Mouse (Mus musculus) limb, embryonic 14.5 days (tissue): ENCODE measurements around the gene Chmp5. TPM values are rescaled to one million over a fixed set of nuclear protein-coding genes. Genes with fewer than 3 reads are reported as not detected.

Experiments used
- ATAC-seq: fragments of 200-750 bp; cut with Nextera tagmentation; 2 replicates; pipeline ENCODE4 v1.8.0; 2017; ENCODE audit warnings: low read depth, moderate number of reproducible peaks, moderate TSS enrichment; ENCODE audit not compliant: low FRiP score
- DNase-seq: peaks from one replicate; pipeline ENCODE4 v3.0.0-alpha.2; 2015; ENCODE audit warnings: low spot score
- H3K27ac ChIP-seq: fragments of 300-500 bp; sonication (generic); replicated peaks from 2 replicates; pipeline ENCODE4 v1.5.1; 2014; ENCODE audit warnings: low read depth, mild to moderate bottlenecking, low read length, moderate library complexity, mixed read lengths
- H3K27me3 ChIP-seq: fragments of 300-500 bp; sonication (generic); 2 replicates; pipeline ENCODE4 v1.6.1; 2014; ENCODE audit warnings: low read length, mixed read lengths; ENCODE audit not compliant: control insufficient read depth, insufficient read depth
- H3K36me3 ChIP-seq: fragments of 300-500 bp; sonication (generic); 2 replicates; pipeline ENCODE4 v1.6.1; 2014; ENCODE audit warnings: mild to moderate bottlenecking, low read length, moderate library complexity, mixed read lengths; ENCODE audit not compliant: control insufficient read depth, insufficient read depth
- H3K4me1 ChIP-seq: fragments of 300-500 bp; sonication (generic); 2 replicates; pipeline ENCODE4 v1.6.1; 2014; ENCODE audit warnings: antibody characterized with exemption, low read length, mixed read lengths; ENCODE audit not compliant: control insufficient read depth, insufficient read depth
- H3K4me2 ChIP-seq: fragments of 300-500 bp; sonication (generic); replicated peaks from 2 replicates; pipeline ENCODE4 v1.6.1; 2014; ENCODE audit warnings: low read depth, mild to moderate bottlenecking, low read length, moderate library complexity; ENCODE audit not compliant: severe bottlenecking
- H3K4me3 ChIP-seq: fragments of 300-500 bp; sonication (generic); replicated peaks from 2 replicates; pipeline ENCODE4 v1.5.1; 2014; ENCODE audit warnings: low read length
- H3K9ac ChIP-seq: fragments of 300-500 bp; sonication (generic); 2 replicates; pipeline ENCODE4 v1.6.1; 2014; ENCODE audit warnings: mild to moderate bottlenecking, low read depth, low read length, moderate library complexity; ENCODE audit not compliant: severe bottlenecking
- H3K9me3 ChIP-seq: fragments of 300-500 bp; sonication (generic); 2 replicates; pipeline ENCODE4 v1.6.1; 2016; ENCODE audit warnings: low read length; ENCODE audit not compliant: control insufficient read depth
- POLR2A ChIP-seq: fragments of 200-500 bp; IDR thresholded peaks from 2 replicates; pipeline ENCODE4 v1.8.0; 2012; ENCODE audit warnings: inconsistent platforms, mild to moderate bottlenecking, moderate library complexity, borderline replicate concordance; ENCODE audit not compliant: insufficient read depth, insufficient read length; ENCODE audit errors: extremely low read depth
- WGBS: fragments of 180-500 bp; shearing (Covaris S2); extraction: QIAGEN DNeasy Blood & Tissue Kit; methylation state at CpG from one replicate; pipeline ENCODE4 v1.1.7; 2014; 5-methylcytosine and 5-hydroxymethylcytosine counted together
- polyA plus RNA-seq, 2 experiments: library from polyadenylated mRNA; depleted of rRNA in 1 of 2; stranded (reverse) in 1 of 2; unstranded in 1 of 2; fragments of >200 nt; fragmentation: Nextera tagmentation in 1 of 2; extraction: Ambion mirVana in 1 of 2; gene quantifications; 2 replicates each; pipeline versions ENCODE4 v1.2.1 to v1.2.3; 2012 to 2014

Chmp5 gene
- polyA plus RNA-seq, 2 experiments, result 76.2 to 101 TPM

DNA sequence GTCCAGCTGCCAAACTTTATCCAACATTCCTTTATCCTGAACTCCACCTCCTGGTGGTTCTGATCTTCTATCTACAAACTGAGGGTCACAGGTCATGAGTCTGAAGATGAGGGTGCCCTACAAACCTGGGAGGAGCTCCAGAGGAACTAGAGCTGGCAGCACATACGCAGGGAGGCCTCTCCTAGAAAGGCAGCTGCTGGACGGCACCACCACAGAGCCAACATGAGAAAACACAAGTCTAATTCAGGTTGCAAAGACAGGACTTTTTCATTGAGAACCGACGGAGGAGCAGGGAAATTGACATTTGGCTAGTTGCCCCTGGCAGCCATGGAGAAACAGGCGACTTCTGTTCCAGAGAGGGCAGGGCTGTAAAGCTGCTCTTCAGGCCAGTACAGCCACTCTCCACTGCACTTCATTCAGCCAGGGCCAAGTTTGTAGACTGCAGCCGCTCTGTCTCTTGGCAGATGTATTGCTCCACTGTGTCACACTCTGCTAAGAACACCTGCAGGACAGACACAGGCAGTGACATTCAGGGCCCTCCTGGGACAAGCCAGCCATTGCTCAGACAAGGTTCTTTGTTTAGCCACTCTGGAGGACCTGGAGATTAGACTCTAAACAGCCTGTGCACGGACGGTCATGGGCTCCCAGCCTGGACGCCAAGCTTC lies 11.9 kb upstream of the Chmp5 start:
- Histone ChIP-seq H3K27ac (no peak overlapping the region; the same call in 1 of the 2 replicates), H3K9ac (no peak overlapping the region), H3K9me3 (no peaks in the 10 kb centered on the region; the same call in 1 of the 2 replicates), H3K36me3 (peaks cover 88% of the 10 kb centered on the region), H3K4me3 (no peak overlapping the region), H3K4me1 (no peaks in the 10 kb centered on the region), H3K27me3 (no peaks in the 10 kb centered on the region), H3K4me2 (no peak overlapping the region)
- WGBS, result 88% methylated on average over 9 of the region's 9 CpGs
- ATAC-seq (peak; percentile 30; the same call in 1 of the 2 replicates), DNase-seq (peak; percentile 40)
- TF ChIP-seq POLR2A, result no peak

- Histone ChIP-seq H3K9ac (no peak overlapping the region), H3K36me3 (peaks cover 93% of the 10 kb centered on the region), H3K4me1 (no peaks in the 10 kb centered on the region), H3K4me3 (no peak overlapping the region), H3K9me3 (no peaks in the 10 kb centered on the region; the same call in 1 of the 2 replicates), H3K27me3 (no peaks in the 10 kb centered on the region), H3K4me2 (no peak overlapping the region), H3K27ac (no peak overlapping the region)
- ATAC-seq, result no peak
- DNase-seq, result no peak
- no peak for TF ChIP-seq POLR2A
- 92% methylated on average over 5 of the region's 5 CpGs for WGBS
Observed at GRCm38 (mm10) chr4:40938793-40939192, 9.4 kb upstream of the Chmp5 start.

GRCm38 (mm10) chr4:40943651-40944050 lies 4.6 kb upstream of the Chmp5 start:
- no peak overlapping the region for H3K27ac ChIP-seq
- no peak overlapping the region for H3K4me3 ChIP-seq
- H3K4me1 ChIP-seq, result peaks cover 8% of the 10 kb centered on the region; the same call in 1 of the 2 replicates
- WGBS, result 98% methylated on average over 5 of the region's 5 CpGs
- no peak for ATAC-seq
- peaks cover 68% of the 10 kb centered on the region for H3K36me3 ChIP-seq
- H3K9ac ChIP-seq, result no peak overlapping the region
- no peak for TF ChIP-seq POLR2A
- no peaks in the 10 kb centered on the region for H3K27me3 ChIP-seq
- DNase-seq, result no peak
- H3K9me3 ChIP-seq, result no peaks in the 10 kb centered on the region; the same call in 1 of the 2 replicates
- H3K4me2 ChIP-seq, result no peak overlapping the region

GRCm38 (mm10) chr4:40946516-40947121 lies 1.6 kb upstream of the Chmp5 start:
- no peaks in the 10 kb centered on the region for H3K27me3 ChIP-seq
- no peak overlapping the region for H3K27ac ChIP-seq
- H3K36me3 ChIP-seq, result peaks cover 55% of the 10 kb centered on the region
- ATAC-seq, result no peak
- peak overlapping the region; percentile 92 for H3K4me3 ChIP-seq
- no peak for DNase-seq
- peak overlapping the region; percentile 76 for H3K4me2 ChIP-seq
- no peaks in the 10 kb centered on the region for H3K9me3 ChIP-seq
- WGBS, result 89% methylated on average over 7 of the region's 7 CpGs
- peak overlapping the region; percentile 91; the same call in 1 of the 2 replicates for H3K9ac ChIP-seq
- no peak for TF ChIP-seq POLR2A
- peaks cover 13% of the 10 kb centered on the region for H3K4me1 ChIP-seq

GRCm38 (mm10) chr4:40947565-40948159 lies 545 bp upstream of the Chmp5 start:
- peaks cover 13% of the 10 kb centered on the region for H3K4me1 ChIP-seq
- H3K4me3 ChIP-seq, result peak overlapping the region; percentile 92
- H3K27me3 ChIP-seq, result no peaks in the 10 kb centered on the region
- WGBS, result under 1% methylated on average over 38 of the region's 40 CpGs
- peak; percentile 73 for ATAC-seq
- peak; percentile 14 for DNase-seq
- TF ChIP-seq POLR2A, result no peak
- peak overlapping the region; percentile 91 for H3K9ac ChIP-seq
- peak overlapping the region; percentile 81 for H3K27ac ChIP-seq
- H3K4me2 ChIP-seq, result peak overlapping the region; percentile 76
- peaks cover 53% of the 10 kb centered on the region for H3K36me3 ChIP-seq
- no peaks in the 10 kb centered on the region for H3K9me3 ChIP-seq
